Mouse (Mus musculus) cerebellum, adult 2 months (tissue): Measurements from ENCODE around the gene Ntan1.

Experiments used
- CTCF ChIP-seq: fragments of 200-500 bp; IDR thresholded peaks from 2 replicates; pipeline ENCODE4 v1.5.1; 2011; ENCODE audit warnings: low read depth, mild to moderate bottlenecking, control low read depth, low read length, moderate library complexity, borderline replicate concordance; ENCODE audit not compliant: insufficient read depth
- POLR2A ChIP-seq: fragments of 200-500 bp; IDR thresholded peaks from 2 replicates; pipeline ENCODE4 v1.6.1; 2011; ENCODE audit warnings: low read length, control low read depth, borderline replicate concordance; ENCODE audit not compliant: insufficient read depth

GRCm38 (mm10) chr16:13807616-13808015 lies 11.0 kb upstream of the Ntan1 start:
- TF ChIP-seq CTCF (no peak), POLR2A (no peak)
